Mouse (Mus musculus) urinary bladder, postnatal 14 days (tissue): ENCODE measurements around the gene Fbxo45.
A peak's percentile ranks its signal among the peaks of the same experiment; 100 is the strongest.
"Not testable (repeated sequence)": the region's sequence is repeated elsewhere in the genome, so short reads cannot be mapped to it uniquely, and the experiment has no call there.

Source experiments
- DNase-seq: peaks from one replicate; pipeline ENCODE4 v3.0.0; 2021; ENCODE audit warnings: low spot score

Fbxo45 gene

GRCm38 (mm10) chr16:32246952-32247370, at the start of gene Fbxo45, which contains the start of gene Wdr53:
Fbxo45 (minus strand) TSS chr16:32247158.
Wdr53 (plus strand) TSS chr16:32247227.
- DNase-seq, result peak; percentile 97

- DNase-seq, result no peak
These were observed 44.9 kb upstream of the Fbxo45 start for GRCm38 (mm10) chr16:32291821-32292220.

GRCm38 (mm10) chr16:32282608-32283007, 35.6 kb upstream of the Fbxo45 start:
- no peak for DNase-seq

- DNase-seq, result no peak
These were observed 33.3 kb upstream of the Fbxo45 start for GRCm38 (mm10) chr16:32280211-32280610.

- DNase-seq, result no peak
These were observed 31.4 kb upstream of the Fbxo45 start for GRCm38 (mm10) chr16:32278396-32278795.

DNA sequence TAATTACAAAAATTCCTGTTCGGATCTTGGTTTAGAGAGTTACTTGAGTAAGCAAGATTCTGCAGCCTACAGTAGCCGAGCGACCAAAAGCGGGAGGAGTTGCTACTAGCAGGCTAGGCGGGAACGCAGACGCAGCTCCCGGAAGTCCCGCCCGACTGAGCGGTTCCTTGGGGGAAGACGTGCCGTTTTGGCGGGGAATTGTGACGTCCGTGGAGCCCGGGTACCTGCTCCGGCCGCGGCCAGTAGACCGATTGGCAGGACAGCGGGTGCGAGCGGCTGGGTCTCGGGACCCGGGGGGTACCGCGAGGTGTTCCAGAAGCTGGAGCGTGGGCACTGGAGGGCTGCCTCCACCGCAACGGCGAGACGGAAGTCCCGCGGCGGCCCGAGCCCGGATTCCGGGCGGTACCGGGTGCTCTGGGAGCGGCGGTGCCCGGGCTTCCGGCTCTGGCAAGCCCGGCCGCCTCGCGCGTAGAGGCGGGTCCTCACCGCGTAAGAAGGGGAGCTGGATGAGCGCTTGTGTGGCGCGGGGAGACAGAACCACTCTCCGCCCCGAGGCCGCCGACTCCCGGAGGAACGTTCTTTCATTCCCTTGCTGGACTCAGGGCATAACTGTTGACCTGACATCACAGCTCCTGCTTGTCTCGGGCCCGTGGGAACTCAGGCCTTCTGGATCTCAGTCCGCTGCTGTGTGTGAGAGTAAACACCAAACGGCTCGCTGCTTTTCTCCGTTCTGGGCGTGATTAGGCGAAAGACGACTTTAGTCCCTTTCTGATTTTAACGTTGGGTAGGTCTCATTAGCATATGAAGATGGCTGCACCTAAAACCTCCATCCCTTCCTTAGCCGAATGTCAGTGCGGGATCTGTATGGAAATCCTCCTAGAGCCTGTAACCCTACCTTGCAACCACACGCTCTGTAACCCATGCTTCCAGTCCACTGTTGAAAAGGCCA, 30.6 kb upstream of the Fbxo45 start, which contains the start of gene Rnf168:
Gene Rnf168, plus strand, starts transcription at position 152 of the 949 bp plus-strand sequence.
- DNase-seq, result peak; percentile 93

DNA sequence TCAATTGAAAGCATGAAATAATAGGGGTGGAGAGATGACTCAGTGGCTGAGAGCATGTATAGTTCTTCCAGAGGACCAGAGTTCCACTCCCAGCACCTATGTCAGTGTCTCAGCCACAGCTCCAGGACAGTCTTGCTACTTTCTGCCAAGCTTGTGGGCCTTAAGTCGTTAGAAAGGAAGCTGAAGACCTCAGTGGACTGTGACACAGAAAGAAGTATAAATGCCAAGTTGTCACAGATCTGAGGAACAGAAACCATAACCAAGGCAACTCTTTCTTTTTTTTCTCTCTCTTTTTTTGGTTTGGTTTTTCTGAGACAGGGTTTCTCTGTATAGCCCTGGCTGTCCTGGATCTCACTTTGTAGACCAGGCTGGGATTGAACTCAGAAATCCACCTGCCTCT, 28.9 kb upstream of the Fbxo45 start:
- no peak for DNase-seq

- DNase-seq, result no peak
These were observed 28.1 kb upstream of the Fbxo45 start for GRCm38 (mm10) chr16:32275041-32275440.

DNA sequence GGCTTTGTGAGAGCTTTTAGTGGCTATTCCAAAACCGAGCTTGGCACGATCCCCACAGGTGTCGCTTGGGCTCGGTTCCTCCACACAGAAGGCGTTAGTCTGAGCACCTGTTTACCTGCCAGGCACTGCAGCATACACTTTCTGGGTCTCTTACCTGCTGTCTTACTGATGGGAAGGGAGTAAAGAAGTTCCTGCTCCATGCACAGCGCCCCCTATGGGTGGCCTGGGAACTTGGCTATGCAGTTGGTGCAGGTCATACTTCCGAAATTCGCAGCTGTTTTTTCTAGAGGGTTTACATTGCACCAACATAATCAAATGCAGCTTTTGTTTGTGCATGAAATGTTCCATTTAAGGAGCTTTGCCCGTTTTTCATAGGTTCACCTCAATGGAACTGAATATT, 26.4 kb upstream of the Fbxo45 start:
- DNase-seq, result no peak

DNA sequence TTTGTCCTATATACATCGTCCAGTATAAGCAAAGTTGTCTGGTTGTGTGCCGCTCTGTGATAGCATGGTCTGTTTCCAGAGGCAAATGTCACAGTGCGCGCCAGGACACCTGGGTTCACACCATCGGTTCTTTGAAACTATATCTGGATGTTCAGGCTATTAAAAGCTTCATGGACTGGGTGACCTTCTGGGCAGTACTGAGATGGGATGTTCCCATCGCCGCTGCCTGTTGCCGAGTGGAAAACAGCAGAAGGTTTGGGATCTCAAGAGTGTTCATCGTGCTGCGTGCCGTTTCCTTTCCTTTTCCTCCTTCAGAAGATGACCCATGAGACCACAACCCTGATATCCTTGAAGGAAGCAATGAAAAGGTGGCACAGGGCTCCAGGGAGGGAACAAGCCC, 24.3 kb upstream of the Fbxo45 start, which contains the start of gene Smco1:
Gene Smco1, plus strand, starts transcription at position 178 of the 400 bp plus-strand sequence.
- DNase-seq, result no peak

DNA sequence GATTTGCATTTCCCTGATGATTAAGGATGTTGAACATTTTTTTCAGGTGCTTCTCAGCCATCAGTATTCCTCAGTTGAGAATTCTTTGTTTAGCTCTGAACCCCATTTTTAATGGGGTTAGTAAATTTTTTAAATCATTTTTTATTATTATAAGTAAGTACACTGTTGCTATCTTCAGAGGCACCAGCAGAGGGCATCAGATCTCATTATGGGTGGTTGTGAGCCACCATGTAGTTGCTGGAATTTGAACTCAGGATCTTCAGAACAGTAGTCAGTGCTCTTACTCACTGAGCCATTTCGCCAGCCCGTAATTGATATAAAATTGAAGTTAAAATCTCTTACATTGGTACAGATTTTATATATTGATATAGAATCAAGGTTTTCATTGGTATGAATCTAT, 17.3 kb upstream of the Fbxo45 start:
- peak; percentile 10 for DNase-seq

DNA sequence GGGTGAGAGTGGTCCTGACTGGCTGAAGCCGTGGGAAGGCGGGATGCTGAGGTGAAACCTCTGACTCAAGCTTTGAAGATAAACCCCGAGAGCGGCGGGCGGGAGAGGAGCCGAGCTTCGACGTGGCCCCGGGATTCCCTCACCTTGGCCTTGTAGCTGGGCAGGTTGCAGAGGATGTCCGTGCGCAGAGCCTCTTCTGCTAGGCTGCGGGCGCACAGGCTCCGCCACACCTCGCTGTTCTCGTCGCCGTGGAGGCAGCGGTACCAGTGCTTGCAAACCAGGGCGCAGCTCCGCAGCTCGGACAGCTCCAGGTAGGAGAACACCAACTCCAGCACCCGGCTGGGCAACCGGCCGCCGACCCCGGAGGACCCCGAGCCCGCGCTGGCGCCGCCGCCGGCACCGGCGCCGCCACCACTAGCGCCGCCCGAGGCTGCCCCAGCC, 587 bp downstream of the Fbxo45 start:
- peak; percentile 45 for DNase-seq

DNA sequence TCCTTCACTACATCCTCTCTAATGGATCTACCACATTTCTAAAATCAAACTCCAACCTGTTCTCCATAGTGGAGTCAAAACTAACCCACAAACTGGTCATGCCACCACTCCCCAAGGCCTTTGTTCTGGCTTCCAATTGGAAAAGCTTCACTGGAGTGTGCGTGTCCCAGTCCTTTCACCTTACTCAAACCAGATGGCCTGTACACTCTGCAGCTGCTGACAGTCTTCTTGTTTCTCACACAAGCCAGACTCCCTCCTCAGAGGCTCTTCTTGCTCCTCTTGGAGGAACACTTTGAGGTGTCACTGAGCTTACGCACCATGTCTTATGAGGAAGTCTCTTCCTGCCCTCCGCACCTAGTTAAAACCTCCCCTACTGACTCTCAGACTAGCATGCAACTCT, 3.1 kb downstream of the Fbxo45 start:
- no peak for DNase-seq

GRCm38 (mm10) chr16:32239428-32240312, 7.3 kb downstream of the Fbxo45 start:
- DNase-seq, result no peak

GRCm38 (mm10) chr16:32237930-32238680, 8.9 kb downstream of the Fbxo45 start:
- no peak for DNase-seq

GRCm38 (mm10) chr16:32232050-32232449, 14.9 kb downstream of the Fbxo45 start:
- DNase-seq, result not testable (repeated sequence)

- no peak for DNase-seq
These were observed 24.6 kb downstream of the Fbxo45 start for GRCm38 (mm10) chr16:32222399-32222798.

DNA sequence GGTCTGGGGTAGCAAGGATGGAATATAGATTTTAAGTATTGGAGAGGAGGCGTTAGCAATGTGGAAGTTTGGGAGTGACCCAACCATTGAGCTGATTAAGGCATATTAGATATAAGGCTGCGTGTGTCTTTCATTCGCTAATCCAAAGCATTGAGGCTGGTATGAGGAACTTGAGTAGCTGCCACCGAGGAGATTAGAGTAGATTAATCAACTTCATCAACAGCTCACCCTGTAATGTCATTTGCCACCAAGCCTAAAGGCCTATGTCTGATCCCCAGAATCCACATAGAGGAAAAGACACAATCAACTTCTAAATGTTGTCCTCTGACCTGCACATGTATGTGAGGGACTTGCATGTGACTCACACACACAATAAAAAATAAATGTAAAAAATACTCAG, 25.2 kb downstream of the Fbxo45 start:
- DNase-seq, result no peak

DNA sequence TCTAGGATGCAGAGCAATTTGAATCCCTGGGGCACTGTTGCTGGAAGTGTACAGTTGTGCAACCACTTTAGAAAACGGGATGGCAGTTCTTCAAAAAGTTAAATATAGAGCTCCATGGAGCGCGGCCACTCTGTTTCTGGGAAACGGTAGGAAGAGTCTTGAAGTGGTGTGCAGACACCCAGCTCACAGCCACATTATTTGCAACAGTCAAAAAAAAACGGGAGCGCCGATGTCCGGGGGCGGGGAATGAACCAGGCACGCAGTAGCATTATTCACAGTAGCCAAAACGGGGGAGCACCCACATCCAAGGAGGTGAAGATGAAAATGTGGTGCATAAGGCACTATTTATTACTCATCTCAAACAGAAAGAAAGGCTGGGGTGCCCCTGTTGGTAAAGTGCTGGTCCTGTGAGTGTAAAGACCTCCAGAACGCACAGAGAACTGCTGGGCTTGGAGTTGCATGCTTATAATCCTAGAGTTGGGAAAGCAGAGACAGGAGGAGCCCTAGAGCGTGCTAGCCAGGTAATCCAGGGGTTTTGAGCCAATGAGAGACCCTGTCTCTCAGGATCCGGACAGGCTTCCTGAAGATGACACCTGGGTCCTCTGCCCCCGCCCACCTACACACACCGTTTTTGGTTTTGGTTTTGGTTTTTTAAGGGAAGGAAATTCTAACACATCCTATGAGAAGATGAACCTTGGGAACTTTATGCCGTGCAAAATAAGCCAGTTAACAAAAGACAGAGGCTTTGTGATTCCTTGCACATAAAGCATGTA, 32.0 kb downstream of the Fbxo45 start:
- DNase-seq, result no peak

GRCm38 (mm10) chr16:32214156-32214555, 32.8 kb downstream of the Fbxo45 start:
- DNase-seq, result no peak

GRCm38 (mm10) chr16:32204902-32205301, 42.1 kb downstream of the Fbxo45 start:
- DNase-seq, result peak; percentile 11
